Mouse (Mus musculus): ENCODE results near the gene Rnf169. TPM values are rescaled to one million over a fixed set of nuclear protein-coding genes. Genes with fewer than 3 reads are reported as not detected.

Rnf169 gene
- total RNA-seq, 2 experiments from 2014 or later, result 4.2 to 6.3 TPM

- intact Hi-C loops (cut with DNase I), result no loop called here
- no peak for DNase-seq
Measured at GRCm38 (mm10) chr7:99904421-99905005, 75.7 kb downstream of the Rnf169 start.

- intact Hi-C loops (cut with DNase I), result no loop called here
- no peak for DNase-seq
Measured at GRCm38 (mm10) chr7:99902918-99903665, 77.2 kb downstream of the Rnf169 start.

GRCm38 (mm10) chr7:99902208-99902607, 78.0 kb downstream of the Rnf169 start:
- intact Hi-C loops (cut with DNase I), result no loop called here
- DNase-seq, result no peak

- intact Hi-C loops (cut with DNase I), result no loop called here
- DNase-seq, result no peak
Measured at GRCm38 (mm10) chr7:99896905-99897304, 83.3 kb downstream of the Rnf169 start.

- no peak for DNase-seq
- intact Hi-C loops (cut with DNase I), result no loop called here
Measured at GRCm38 (mm10) chr7:99894478-99894877, 85.8 kb downstream of the Rnf169 start.

GRCm38 (mm10) chr7:99893967-99894366, 86.3 kb downstream of the Rnf169 start:
- DNase-seq, result no peak
- intact Hi-C loops (cut with DNase I), result no loop called here

- no peak for DNase-seq
- intact Hi-C loops (cut with DNase I), result no loop called here
Measured at GRCm38 (mm10) chr7:99892351-99892750, 87.9 kb downstream of the Rnf169 start.

- DNase-seq, result no peak
- intact Hi-C loops (cut with DNase I), result no loop called here
Measured at GRCm38 (mm10) chr7:99891471-99891870, 88.8 kb downstream of the Rnf169 start.

GRCm38 (mm10) chr7:99890168-99890755, 90.0 kb downstream of the Rnf169 start:
- intact Hi-C loops (cut with DNase I), result no loop called here

GRCm38 (mm10) chr7:99889175-99889880, 90.9 kb downstream of the Rnf169 start:
- no peak for DNase-seq

More at GRCm38 (mm10) chr7:99890168-99890755, 90.0 kb downstream of the Rnf169 start:
- no peak for DNase-seq

GRCm38 (mm10) chr7:99887743-99888142, 92.5 kb downstream of the Rnf169 start:
- no peak for DNase-seq
- intact Hi-C loops (cut with DNase I), result no loop called here

More at GRCm38 (mm10) chr7:99889175-99889880, 90.9 kb downstream of the Rnf169 start:
- intact Hi-C loops (cut with DNase I), result no loop called here

GRCm38 (mm10) chr7:99887230-99887735, 93.0 kb downstream of the Rnf169 start:
- intact Hi-C loops (cut with DNase I), result no loop called here
- DNase-seq, result no peak

- no peak for DNase-seq
- intact Hi-C loops (cut with DNase I), result loop anchor here (5.0 kb wide), 1 partner anchor 256 kb away; no protein-coding TSS in a partner anchor
Measured at GRCm38 (mm10) chr7:99878254-99878653, 102.0 kb downstream of the Rnf169 start.

- intact Hi-C loops (cut with DNase I), result loop anchor here (2.0 to 5.0 kb wide), 2 partner anchors 62 to 254 kb away; no protein-coding TSS in a partner anchor
Measured at GRCm38 (mm10) chr7:99876345-99876744, 103.9 kb downstream of the Rnf169 start.

GRCm38 (mm10) chr7:99875891-99876290, 104.4 kb downstream of the Rnf169 start:
- intact Hi-C loops (cut with DNase I), result loop anchor here (2.0 to 5.0 kb wide), 2 partner anchors 61 to 254 kb away; no protein-coding TSS in a partner anchor

More at GRCm38 (mm10) chr7:99876345-99876744, 103.9 kb downstream of the Rnf169 start:
- peak; percentile 62 to 72 for DNase-seq

GRCm38 (mm10) chr7:99873965-99874364, 106.3 kb downstream of the Rnf169 start:
- intact Hi-C loops (cut with DNase I), result no loop called here
- no peak for DNase-seq

More at GRCm38 (mm10) chr7:99875891-99876290, 104.4 kb downstream of the Rnf169 start:
- DNase-seq, result no peak

Measured in gastrocnemius, postnatal 36 days (tissue).